Mouse (Mus musculus) kidney, postnatal 25 days (tissue): Measurements from ENCODE around the gene Mipep.
A peak's percentile ranks its signal among the peaks of the same experiment; 100 is the strongest.

ENCODE experiments used
- DNase-seq, 2 experiments: peaks; one replicate each; pipeline ENCODE4 v3.0.0; 2021; ENCODE audit warnings: mixed read lengths in 2 of 2

The Mipep gene

DNA sequence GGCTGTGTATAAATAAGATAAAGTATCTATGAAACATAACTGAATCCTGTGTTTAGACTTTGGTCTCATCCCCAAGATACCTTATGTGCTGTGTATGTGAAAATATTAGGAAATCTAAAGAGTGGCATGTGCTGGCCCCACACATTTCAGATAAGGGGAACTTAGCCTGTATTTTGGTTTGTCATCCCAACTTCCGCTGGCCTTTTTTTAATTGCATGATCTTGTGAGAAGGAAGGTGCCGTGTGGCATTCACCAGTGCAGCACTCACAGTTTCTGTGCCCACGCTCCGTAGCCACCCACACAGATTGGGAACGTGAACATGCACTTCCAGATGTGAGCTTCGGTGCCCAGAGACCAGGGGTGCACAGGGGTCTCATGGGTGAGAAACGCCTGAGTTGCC is 26.7 kb upstream of the Mipep start:
- DNase-seq = no peak

- no peak for DNase-seq
These were observed 25.3 kb upstream of the Mipep start for GRCm38 (mm10) chr14:60759097-60759496.

GRCm38 (mm10) chr14:60761801-60762200 is 22.6 kb upstream of the Mipep start:
- no peak for DNase-seq

DNA sequence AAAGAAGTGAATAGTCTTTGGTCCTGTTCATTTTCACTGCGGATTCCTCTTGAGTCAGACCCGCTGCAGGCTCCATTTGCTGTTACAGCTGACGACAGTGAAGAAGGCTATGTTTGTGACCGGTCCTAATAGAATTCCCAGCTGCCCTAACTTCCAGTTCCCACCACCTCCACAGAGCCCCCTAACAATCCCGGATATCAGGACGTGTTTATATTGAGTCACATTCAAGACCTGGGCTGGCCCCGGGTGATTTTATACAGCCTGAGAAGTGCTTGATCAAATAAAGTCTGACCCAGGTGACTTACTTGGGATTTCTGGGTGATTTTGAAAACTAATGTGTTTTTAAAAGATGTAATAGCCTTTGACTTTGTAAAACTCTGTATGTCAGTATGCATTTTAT is 21.6 kb upstream of the Mipep start:
- DNase-seq = no peak

- DNase-seq = no peak
These were observed 20.6 kb upstream of the Mipep start for GRCm38 (mm10) chr14:60763746-60764145.

DNA sequence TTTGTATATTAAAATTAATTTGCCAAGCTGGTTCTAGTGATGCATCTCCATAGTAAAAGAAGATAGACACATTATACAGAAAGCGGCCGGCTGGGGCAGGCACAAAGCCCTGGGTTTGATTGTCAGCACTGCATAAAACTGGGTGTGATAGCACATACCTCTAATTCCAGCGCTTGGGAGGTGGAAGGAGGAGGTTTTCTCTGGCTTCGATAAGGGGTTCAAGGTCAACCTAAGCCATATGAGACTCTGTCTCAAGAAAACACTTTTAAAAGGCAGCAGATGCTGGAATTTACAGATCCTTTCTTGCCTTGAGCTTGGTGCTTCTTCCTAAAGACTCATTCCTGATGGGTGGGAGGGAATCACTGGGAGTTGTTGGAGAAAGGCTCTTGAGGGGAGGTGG is 19.8 kb upstream of the Mipep start:
- DNase-seq = no peak

- DNase-seq = peak in 1 of 2 experiments; percentile 56
These were observed 19.3 kb upstream of the Mipep start for GRCm38 (mm10) chr14:60765025-60765424.

DNA sequence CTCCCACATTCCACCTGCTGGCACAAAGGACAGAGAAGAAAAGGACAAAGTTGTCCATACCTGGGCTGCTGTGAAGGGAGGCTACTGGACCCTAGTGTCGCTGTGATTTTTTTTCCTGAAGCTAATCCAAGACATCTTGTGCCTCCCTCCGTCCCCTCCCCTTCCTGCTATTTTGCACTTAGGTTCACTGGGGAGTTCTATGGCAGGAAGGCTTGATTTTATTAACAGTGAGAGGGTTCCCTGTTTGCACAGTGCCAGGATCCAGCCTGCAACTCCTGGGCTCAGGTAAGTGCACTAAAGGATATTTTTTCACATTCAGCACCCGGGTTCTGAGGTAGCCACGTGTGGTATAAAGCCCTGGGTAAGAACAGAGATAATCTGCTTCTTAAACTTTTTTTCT is 16.5 kb upstream of the Mipep start, which contains the start of gene C1qtnf9:
Gene C1qtnf9 (plus strand): TSS at position 251 of the 400 bp plus-strand sequence.
- no peak for DNase-seq

GRCm38 (mm10) chr14:60769340-60769739 is 15.0 kb upstream of the Mipep start:
- no peak for DNase-seq

- no peak for DNase-seq
These were observed 13.8 kb upstream of the Mipep start for GRCm38 (mm10) chr14:60770594-60770993.

DNA sequence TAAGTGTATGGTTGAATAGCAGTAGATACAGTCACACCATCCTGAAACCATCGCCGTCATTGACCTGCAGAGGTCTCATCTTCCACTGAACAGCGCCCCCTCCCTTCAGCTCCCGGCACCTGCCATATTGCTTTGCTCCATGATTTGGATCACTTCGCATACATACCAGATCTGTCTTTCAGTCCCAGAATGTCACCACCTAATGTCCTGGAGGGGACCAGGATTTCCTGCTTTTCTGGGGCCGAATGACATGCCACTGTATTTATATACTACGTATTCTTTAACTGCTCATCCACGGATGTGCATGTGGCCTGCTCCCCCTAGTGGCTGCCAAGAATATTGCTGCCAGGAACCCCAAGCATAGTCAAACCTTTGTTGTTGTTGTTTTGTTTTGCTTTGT is 13.3 kb upstream of the Mipep start:
- peak; percentile 67 to 76 for DNase-seq

- no peak for DNase-seq
These were observed 10.9 kb upstream of the Mipep start for GRCm38 (mm10) chr14:60773476-60773875.

DNA sequence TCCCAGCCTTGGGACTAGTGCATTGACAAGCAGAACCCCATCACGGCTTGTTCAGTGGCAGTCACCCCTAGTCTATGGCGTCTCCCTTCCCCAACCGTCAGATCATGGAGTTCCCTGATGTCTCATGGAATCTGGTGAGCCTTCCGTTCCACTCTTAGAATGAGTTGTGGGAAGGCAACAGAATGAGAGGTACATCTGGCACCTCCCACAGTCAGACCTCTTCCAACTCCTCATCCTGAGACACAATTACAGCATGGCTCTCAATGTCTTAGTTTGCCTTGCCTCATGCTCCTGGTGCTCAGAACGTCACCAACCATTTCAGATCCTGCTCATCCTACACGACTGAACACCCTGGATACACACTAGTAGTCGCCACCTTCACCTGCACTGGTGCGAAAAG is 7.9 kb upstream of the Mipep start:
- peak in 1 of 2 experiments; percentile 13 for DNase-seq

DNA sequence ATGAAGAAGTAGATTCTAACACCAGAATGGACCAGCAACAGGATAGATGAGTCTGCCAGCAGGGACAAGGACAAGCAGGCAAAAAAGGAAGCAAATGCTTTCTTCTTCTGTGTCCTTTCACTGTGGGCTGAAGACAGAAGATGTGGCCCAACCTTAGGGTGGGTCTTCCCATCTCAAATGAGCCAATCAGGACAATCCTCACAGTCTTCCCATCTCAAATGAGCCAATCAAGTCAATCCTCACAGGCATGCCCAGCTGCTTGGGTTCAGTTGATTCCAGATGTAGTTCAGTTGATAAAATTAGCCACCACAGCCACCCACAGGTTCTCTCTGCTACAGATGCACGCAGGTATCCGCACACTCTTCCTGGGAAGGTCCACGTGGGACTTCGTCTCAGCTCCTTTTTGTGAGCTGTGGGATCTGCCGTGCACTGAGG is 6.9 kb upstream of the Mipep start:
- peak in 1 of 2 experiments; percentile 26 for DNase-seq

DNA sequence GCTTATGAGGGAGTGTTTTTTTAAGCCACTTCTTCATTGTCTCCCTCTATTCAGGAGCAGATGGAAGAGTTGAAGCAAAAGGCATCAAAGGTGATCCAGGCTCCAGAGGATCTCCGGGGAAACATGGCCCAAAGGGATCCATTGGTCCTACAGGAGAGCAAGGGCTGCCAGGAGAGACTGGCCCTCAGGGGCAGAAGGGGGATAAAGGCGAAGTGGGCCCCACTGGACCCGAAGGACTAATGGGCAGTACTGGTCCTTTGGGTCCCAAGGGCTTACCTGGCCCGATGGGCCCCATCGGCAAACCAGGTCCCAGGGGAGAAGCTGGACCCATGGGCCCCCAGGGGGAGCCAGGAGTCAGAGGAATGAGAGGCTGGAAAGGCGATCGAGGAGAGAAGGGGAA is 5.2 kb upstream of the Mipep start:
- peak in 1 of 2 experiments; percentile 25 for DNase-seq

GRCm38 (mm10) chr14:60782121-60782656 is 2.2 kb upstream of the Mipep start:
- no peak for DNase-seq

- no peak for DNase-seq
These were observed 1.2 kb upstream of the Mipep start for GRCm38 (mm10) chr14:60783196-60783595.

- peak; percentile 49 to 79 for DNase-seq
These were observed 5.7 kb downstream of the Mipep start for GRCm38 (mm10) chr14:60790103-60790502.

GRCm38 (mm10) chr14:60796600-60797322 is 12.4 kb downstream of the Mipep start:
- DNase-seq = peak in 1 of 2 experiments; percentile 28

GRCm38 (mm10) chr14:60797596-60797995 is 13.2 kb downstream of the Mipep start:
- peak in 1 of 2 experiments; percentile 20 for DNase-seq

- DNase-seq = peak in 1 of 2 experiments; percentile 31
These were observed 14.3 kb downstream of the Mipep start for GRCm38 (mm10) chr14:60798721-60799120.

DNA sequence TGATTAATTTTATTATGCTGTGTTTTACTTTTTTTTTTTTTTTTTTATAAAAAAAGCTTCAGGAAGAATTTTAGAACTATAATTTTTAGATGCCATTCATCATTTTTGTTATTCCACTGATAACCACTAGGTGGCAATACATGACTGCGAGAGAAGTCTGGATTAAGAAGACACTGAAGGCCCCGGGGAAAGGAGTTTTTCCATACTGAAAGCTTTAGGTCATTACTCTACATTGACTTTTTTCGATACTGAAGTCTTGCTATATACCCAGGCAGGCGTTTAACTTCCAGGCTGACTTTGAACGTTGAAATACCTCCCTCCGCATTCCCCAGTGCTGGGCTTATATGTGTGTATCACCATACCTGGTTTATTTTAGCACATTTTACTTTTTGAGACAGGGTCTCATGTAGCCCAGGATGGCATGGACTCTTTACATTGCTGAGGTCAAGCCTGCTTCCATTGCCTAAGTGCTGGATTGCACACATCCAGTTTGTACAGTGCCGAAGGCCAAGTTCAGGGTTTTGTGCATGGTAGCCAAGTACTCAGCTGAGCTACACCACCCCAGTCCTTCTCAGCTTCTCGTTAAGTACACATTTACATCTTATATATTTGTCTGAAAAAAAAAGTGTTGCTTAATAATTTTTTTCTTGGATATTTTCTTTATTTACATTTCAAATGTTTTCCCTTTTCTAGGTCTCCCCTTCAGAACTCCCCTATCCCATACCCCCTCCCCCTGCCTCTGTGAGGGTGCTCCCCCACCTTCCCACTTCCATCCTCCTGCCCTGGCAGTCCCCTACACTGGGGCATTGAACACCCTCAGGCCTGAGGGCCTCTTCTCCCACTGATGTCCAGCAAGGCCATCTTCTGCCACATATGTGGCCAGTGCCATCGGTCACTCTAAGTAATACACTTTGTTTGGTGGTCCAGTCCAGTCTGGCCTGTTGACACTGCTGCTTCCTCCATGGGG is 15.7 kb downstream of the Mipep start:
- DNase-seq = peak in 1 of 2 experiments; percentile 26

GRCm38 (mm10) chr14:60802026-60802425 is 17.7 kb downstream of the Mipep start:
- peak in 1 of 2 experiments; percentile 10 for DNase-seq
